Mouse (Mus musculus): ENCODE measurements at regions not wholly inside any gene's neighbourhood (a gene's known extent, or its start where the extent isn't known, plus 50 kb on each side); places are given as distances from the start of the nearest gene placed in this dataset.

DNA sequence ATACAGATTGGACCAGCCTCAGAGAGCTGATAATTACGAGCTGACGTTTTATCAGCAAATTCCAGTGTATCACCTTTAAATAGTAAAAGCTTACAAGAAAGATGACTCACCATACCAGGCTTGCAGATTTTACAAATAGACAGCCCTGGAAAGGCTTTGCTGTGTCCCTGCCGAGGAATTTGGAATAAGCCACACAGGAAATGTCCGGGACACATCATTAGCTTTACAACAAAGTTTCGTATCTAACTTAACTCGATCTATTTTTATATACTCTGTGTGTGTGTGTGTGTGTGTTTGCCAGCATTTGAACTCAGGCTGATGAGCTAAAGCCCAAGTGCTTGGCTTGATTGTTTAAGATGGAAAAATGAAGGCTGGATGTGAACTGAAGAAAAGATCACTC, 69.8 kb upstream of the Plekha5 start:
- ATAC-seq (ENCODE audit: low FRiP score, low TSS enrichment) (no peak), DNase-seq (ENCODE audit: low spot score) (no peak)
- no peaks in the 10 kb centered on the region for H3K9me3 ChIP-seq (ENCODE audit: control insufficient read depth, low read length)
- WGBS, result 17% methylated on average over 6 of the region's 6 CpGs
- H3K36me3 ChIP-seq (ENCODE audit: control insufficient read depth, insufficient read depth, low read length), result no peaks in the 10 kb centered on the region
- no peak overlapping the region for H3K9ac ChIP-seq (ENCODE audit: low read length)
- no peak overlapping the region for H3K4me2 ChIP-seq (replicated peaks; ENCODE audit: low read depth)
- H3K4me3 ChIP-seq (ENCODE audit: low read depth, low read length), result no peak overlapping the region
- H3K4me1 ChIP-seq (replicated peaks; ENCODE audit: control insufficient read depth, insufficient read depth), result no peaks in the 10 kb centered on the region
- TF ChIP-seq CTCF (IDR thresholded peaks at IDR 0.05; ENCODE audit: low read depth) (no peak), EP300 (optimal IDR thresholded peaks at IDR 0.05) (no peak)
- no peaks in the 10 kb centered on the region for H3K27me3 ChIP-seq (ENCODE audit: control insufficient read depth, insufficient read depth, low read length)
- H3K27ac ChIP-seq (replicated peaks), result no peak overlapping the region

- WGBS, result 46% methylated on average over 6 of the region's 6 CpGs
- Histone ChIP-seq H3K9ac (ENCODE audit: low read length) (no peak overlapping the region), H3K4me2 (replicated peaks; ENCODE audit: low read depth) (no peak overlapping the region), H3K27ac (replicated peaks) (no peak overlapping the region), H3K4me1 (replicated peaks; ENCODE audit: control insufficient read depth, insufficient read depth) (no peaks in the 10 kb centered on the region), H3K36me3 (ENCODE audit: control insufficient read depth, insufficient read depth, low read length) (no peaks in the 10 kb centered on the region), H3K9me3 (ENCODE audit: control insufficient read depth, low read length) (no peaks in the 10 kb centered on the region), H3K4me3 (ENCODE audit: low read depth, low read length) (no peak overlapping the region), H3K27me3 (ENCODE audit: control insufficient read depth, insufficient read depth, low read length) (no peaks in the 10 kb centered on the region)
- ATAC-seq (ENCODE audit: low FRiP score, low TSS enrichment) (no peak), DNase-seq (ENCODE audit: low spot score) (no peak)
- no peak for TF ChIP-seq EP300 (optimal IDR thresholded peaks at IDR 0.05)
- TF ChIP-seq CTCF (IDR thresholded peaks at IDR 0.05; ENCODE audit: low read depth), result no peak
Observed at GRCm38 (mm10) chr6:140353610-140354009, 70.2 kb upstream of the Plekha5 start.

GRCm38 (mm10) chr6:140351365-140352095, 72.3 kb upstream of the Plekha5 start:
- Histone ChIP-seq H3K4me2 (replicated peaks; ENCODE audit: low read depth) (no peak overlapping the region), H3K9me3 (ENCODE audit: control insufficient read depth, low read length) (no peaks in the 10 kb centered on the region), H3K4me1 (replicated peaks; ENCODE audit: control insufficient read depth, insufficient read depth) (no peaks in the 10 kb centered on the region), H3K9ac (ENCODE audit: low read length) (no peak overlapping the region), H3K27me3 (ENCODE audit: control insufficient read depth, insufficient read depth, low read length) (no peaks in the 10 kb centered on the region), H3K36me3 (ENCODE audit: control insufficient read depth, insufficient read depth, low read length) (no peaks in the 10 kb centered on the region), H3K27ac (replicated peaks) (no peak overlapping the region), H3K4me3 (ENCODE audit: low read depth, low read length) (no peak overlapping the region)
- no peak for TF ChIP-seq CTCF (IDR thresholded peaks at IDR 0.05; ENCODE audit: low read depth)
- TF ChIP-seq EP300 (optimal IDR thresholded peaks at IDR 0.05), result no peak
- DNase-seq (ENCODE audit: low spot score) (no peak), ATAC-seq (ENCODE audit: low FRiP score, low TSS enrichment) (no peak)
- 71% methylated on average over 4 of the region's 6 CpGs for WGBS

DNA sequence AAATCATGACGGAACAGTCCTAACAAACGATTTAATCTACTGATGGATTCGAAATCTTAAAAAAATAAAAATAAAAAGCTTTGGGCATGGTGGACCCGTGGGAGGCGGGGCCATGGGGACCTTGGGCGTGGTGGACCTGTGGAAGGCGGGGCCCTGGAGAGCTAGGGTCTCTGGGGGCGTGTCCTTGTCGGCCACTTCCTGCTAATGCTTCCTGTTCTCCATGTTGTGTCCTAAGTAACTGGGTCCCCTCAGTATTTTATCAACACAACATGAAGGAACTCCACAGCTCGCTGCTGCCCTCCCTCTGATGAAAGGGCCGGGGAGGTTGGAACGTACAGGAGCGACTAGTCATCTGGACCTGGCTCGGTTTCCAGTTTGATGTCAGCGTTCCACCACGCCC, 75.3 kb upstream of the Plekha5 start:
- Histone ChIP-seq H3K9ac (ENCODE audit: low read length) (no peak overlapping the region), H3K36me3 (ENCODE audit: control insufficient read depth, insufficient read depth, low read length) (no peaks in the 10 kb centered on the region), H3K4me2 (replicated peaks; ENCODE audit: low read depth) (no peak overlapping the region), H3K4me1 (replicated peaks; ENCODE audit: control insufficient read depth, insufficient read depth) (no peaks in the 10 kb centered on the region), H3K4me3 (ENCODE audit: low read depth, low read length) (no peak overlapping the region), H3K9me3 (ENCODE audit: control insufficient read depth, low read length) (no peaks in the 10 kb centered on the region), H3K27me3 (ENCODE audit: control insufficient read depth, insufficient read depth, low read length) (no peaks in the 10 kb centered on the region), H3K27ac (replicated peaks) (no peak overlapping the region)
- ATAC-seq (ENCODE audit: low FRiP score, low TSS enrichment) (no peak), DNase-seq (ENCODE audit: low spot score) (no peak)
- TF ChIP-seq CTCF (IDR thresholded peaks at IDR 0.05; ENCODE audit: low read depth), result no peak
- TF ChIP-seq EP300 (optimal IDR thresholded peaks at IDR 0.05), result no peak
- WGBS, result 85% methylated on average over 16 of the region's 16 CpGs

DNA sequence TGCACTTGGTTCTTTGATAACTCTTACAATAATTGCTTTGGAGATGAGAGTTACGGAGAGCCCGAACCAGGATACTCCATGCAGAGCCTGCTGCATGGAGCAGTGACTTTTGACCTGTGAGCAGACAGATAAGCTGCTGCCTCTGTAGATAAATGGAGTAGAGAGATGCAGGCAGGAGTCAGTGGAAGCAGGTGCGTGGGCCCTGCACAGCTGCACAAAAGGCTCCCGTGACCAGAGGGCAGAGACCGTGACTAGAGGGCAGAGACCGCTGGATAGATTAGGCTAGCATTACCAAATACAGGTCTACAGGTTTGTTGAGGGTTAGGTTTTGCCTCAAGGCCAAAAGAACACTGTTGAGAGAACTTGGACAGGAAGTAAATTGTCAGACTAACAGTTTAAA, 76.9 kb upstream of the Plekha5 start:
- 72% methylated on average over 6 of the region's 6 CpGs for WGBS
- TF ChIP-seq CTCF (IDR thresholded peaks at IDR 0.05; ENCODE audit: low read depth) (no peak), EP300 (optimal IDR thresholded peaks at IDR 0.05) (no peak)
- H3K36me3 ChIP-seq (ENCODE audit: control insufficient read depth, insufficient read depth, low read length), result no peaks in the 10 kb centered on the region
- no peak overlapping the region for H3K4me3 ChIP-seq (ENCODE audit: low read depth, low read length)
- ATAC-seq (ENCODE audit: low FRiP score, low TSS enrichment) (no peak), DNase-seq (ENCODE audit: low spot score) (no peak)
- no peak overlapping the region for H3K9ac ChIP-seq (ENCODE audit: low read length)
- H3K27me3 ChIP-seq (ENCODE audit: control insufficient read depth, insufficient read depth, low read length), result no peaks in the 10 kb centered on the region
- no peak overlapping the region for H3K27ac ChIP-seq (replicated peaks)
- H3K4me1 ChIP-seq (replicated peaks; ENCODE audit: control insufficient read depth, insufficient read depth), result no peaks in the 10 kb centered on the region
- H3K4me2 ChIP-seq (replicated peaks; ENCODE audit: low read depth), result no peak overlapping the region
- no peaks in the 10 kb centered on the region for H3K9me3 ChIP-seq (ENCODE audit: control insufficient read depth, low read length)

DNA sequence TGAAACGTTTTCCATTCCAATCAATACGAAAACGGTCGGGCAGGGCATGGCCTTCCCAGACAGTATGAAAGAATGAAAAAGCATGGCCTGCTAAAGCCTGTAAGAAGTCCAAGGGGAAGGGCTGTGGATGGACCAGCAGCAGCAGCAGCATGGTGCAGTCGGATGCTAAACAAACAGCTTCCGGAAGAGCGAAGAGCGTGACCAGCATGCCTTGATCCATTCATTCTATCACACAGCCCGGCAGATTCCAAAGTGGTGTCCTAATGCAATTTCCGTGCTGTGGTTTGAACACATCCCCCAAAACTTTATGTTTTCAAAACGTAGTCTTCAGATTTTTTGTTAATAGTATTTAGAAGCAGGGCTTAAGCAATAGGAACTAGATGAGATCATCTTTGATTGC, 80.2 kb upstream of the Plekha5 start:
- TF ChIP-seq EP300 (optimal IDR thresholded peaks at IDR 0.05), result no peak
- TF ChIP-seq CTCF (IDR thresholded peaks at IDR 0.05; ENCODE audit: low read depth), result no peak
- Histone ChIP-seq H3K9ac (ENCODE audit: low read length) (no peak overlapping the region), H3K27ac (replicated peaks) (no peak overlapping the region), H3K27me3 (ENCODE audit: control insufficient read depth, insufficient read depth, low read length) (no peaks in the 10 kb centered on the region), H3K4me3 (ENCODE audit: low read depth, low read length) (no peak overlapping the region), H3K4me2 (replicated peaks; ENCODE audit: low read depth) (no peak overlapping the region), H3K4me1 (replicated peaks; ENCODE audit: control insufficient read depth, insufficient read depth) (no peaks in the 10 kb centered on the region), H3K36me3 (ENCODE audit: control insufficient read depth, insufficient read depth, low read length) (no peaks in the 10 kb centered on the region), H3K9me3 (ENCODE audit: control insufficient read depth, low read length) (no peaks in the 10 kb centered on the region)
- DNase-seq (ENCODE audit: low spot score), result no peak
- ATAC-seq (ENCODE audit: low FRiP score, low TSS enrichment), result peak; percentile 38; the same call in 1 of the 2 replicates
- 64% methylated on average over 11 of the region's 11 CpGs for WGBS

Data from stomach, postnatal 0 days (tissue).